Mouse (Mus musculus): ENCODE measurements around the gene Actl11. TPM values are rescaled to one million over a fixed set of nuclear protein-coding genes. Genes with fewer than 3 reads are reported as not detected.
A peak's percentile ranks its signal among the peaks of the same experiment; 100 is the strongest.

The Actl11 gene
- polyA plus RNA-seq, 1 experiment = not detected

DNA sequence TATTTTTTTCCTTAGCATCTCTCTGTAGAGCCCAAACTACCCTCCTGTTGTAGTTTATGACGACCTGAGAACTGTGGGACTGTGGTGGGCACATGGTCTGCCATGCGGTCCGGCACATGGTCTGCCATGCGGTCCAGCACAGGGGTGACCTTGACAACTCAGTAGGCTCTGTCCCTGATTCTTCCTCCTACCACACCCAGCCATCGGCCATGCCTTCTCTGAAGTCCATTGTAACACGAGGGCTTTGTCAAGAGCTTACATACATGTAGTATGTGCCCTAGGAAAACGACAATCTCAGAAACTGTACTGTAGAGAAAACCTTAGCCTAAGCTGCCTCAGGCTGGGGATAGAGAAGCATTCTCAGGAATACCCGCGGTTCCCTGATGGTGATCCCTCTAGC lies 36.4 kb downstream of the Actl11 start:
- WGBS = 93% methylated on average over 9 of the region's 9 CpGs
- Histone ChIP-seq H3K4me3 (ENCODE audit: insufficient read depth, low read depth, low read length) (no peak overlapping the region), H3K27ac (ENCODE audit: insufficient read depth, low read depth, low read length) (no peak overlapping the region), H3K4me1 (ENCODE audit: control insufficient read depth, insufficient read depth, low read length) (peaks cover 35% of the 10 kb centered on the region)
- TF ChIP-seq CTCF (IDR thresholded peaks at IDR 0.05; ENCODE audit: insufficient read depth, low read depth, low read length) = no peak
- TF ChIP-seq POLR2A (IDR thresholded peaks at IDR 0.05; ENCODE audit: insufficient read depth, low read depth, low read length) = no peak

DNA sequence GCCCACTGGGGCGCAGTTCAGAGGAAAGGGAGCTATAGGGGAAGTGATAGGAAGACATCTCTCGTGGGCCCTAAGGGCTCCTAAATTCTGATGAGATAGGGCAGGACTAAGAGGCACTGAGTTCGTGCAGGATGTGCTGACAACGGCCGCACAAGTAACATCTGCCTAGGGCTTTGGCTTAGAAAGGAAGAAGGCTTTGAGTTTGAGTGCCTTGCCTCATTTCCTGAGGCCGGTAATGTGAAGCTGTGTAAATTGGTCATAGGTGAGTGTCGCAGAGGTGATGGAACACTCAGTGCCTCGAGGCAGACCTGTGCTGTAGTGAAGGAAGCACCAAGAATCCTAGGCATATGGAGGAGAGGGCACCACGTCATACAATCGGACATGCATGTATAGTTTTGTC lies 38.4 kb downstream of the Actl11 start:
- 96% methylated on average over 10 of the region's 10 CpGs for WGBS
- no peak overlapping the region for H3K4me3 ChIP-seq (ENCODE audit: insufficient read depth, low read depth, low read length)
- H3K27ac ChIP-seq (ENCODE audit: insufficient read depth, low read depth, low read length) = no peak overlapping the region
- no peak for TF ChIP-seq CTCF (IDR thresholded peaks at IDR 0.05; ENCODE audit: insufficient read depth, low read depth, low read length)
- TF ChIP-seq POLR2A (IDR thresholded peaks at IDR 0.05; ENCODE audit: insufficient read depth, low read depth, low read length) = no peak
- peaks cover 19% of the 10 kb centered on the region for H3K4me1 ChIP-seq (ENCODE audit: control insufficient read depth, insufficient read depth, low read length)

DNA sequence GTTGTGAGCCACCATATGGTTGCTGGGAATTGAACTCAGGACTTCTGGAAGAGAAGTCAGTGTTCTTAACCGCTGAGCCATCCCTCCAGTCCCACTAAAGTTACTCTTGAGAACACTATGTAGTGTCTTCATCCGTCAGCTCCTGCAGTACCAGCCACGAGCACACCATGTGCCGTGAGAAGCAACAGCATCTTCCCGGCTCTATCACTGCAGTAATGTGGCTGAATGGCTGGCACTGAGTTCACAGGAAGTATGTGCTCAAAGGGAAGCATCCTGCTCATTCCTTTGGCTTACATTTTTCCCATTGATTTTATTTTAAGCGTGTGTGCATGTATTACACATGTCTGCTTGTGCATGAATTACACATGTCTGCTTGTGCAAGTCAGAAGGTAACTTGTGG lies 39.2 kb downstream of the Actl11 start:
- H3K4me3 ChIP-seq (ENCODE audit: insufficient read depth, low read depth, low read length) = no peak overlapping the region
- H3K4me1 ChIP-seq (ENCODE audit: control insufficient read depth, insufficient read depth, low read length) = peaks cover 11% of the 10 kb centered on the region
- no peak overlapping the region for H3K27ac ChIP-seq (ENCODE audit: insufficient read depth, low read depth, low read length)
- TF ChIP-seq CTCF (IDR thresholded peaks at IDR 0.05; ENCODE audit: insufficient read depth, low read depth, low read length) (no peak), POLR2A (IDR thresholded peaks at IDR 0.05; ENCODE audit: insufficient read depth, low read depth, low read length) (no peak)
- 87% methylated on average over 6 of the region's 6 CpGs for WGBS

DNA sequence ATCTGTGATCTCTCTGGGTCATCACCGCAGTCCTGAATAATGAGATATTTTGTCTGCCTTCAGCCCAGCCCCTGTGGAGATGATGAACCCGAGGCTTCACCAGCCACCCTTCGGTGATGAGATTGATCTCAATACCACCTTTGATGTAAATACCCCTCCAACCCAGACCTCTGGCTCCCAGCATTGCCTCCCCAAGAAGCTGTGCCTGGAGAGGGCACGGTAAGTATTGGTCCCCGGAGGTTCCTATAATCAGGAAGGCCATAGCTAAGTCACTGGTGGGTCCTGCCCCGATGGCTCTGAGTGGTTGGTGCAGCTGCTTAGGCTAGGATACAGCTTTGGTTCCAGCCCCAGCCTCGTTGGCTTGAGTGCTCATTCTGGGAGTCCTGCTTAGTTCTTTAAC lies 40.3 kb downstream of the Actl11 start:
- Histone ChIP-seq H3K27ac (ENCODE audit: insufficient read depth, low read depth, low read length) (no peak overlapping the region), H3K4me1 (ENCODE audit: control insufficient read depth, insufficient read depth, low read length) (peaks cover under 1% of the 10 kb centered on the region), H3K4me3 (ENCODE audit: insufficient read depth, low read depth, low read length) (no peak overlapping the region)
- WGBS = 94% methylated on average over 7 of the region's 7 CpGs
- TF ChIP-seq POLR2A (IDR thresholded peaks at IDR 0.05; ENCODE audit: insufficient read depth, low read depth, low read length) (no peak), CTCF (IDR thresholded peaks at IDR 0.05; ENCODE audit: insufficient read depth, low read depth, low read length) (no peak)

DNA sequence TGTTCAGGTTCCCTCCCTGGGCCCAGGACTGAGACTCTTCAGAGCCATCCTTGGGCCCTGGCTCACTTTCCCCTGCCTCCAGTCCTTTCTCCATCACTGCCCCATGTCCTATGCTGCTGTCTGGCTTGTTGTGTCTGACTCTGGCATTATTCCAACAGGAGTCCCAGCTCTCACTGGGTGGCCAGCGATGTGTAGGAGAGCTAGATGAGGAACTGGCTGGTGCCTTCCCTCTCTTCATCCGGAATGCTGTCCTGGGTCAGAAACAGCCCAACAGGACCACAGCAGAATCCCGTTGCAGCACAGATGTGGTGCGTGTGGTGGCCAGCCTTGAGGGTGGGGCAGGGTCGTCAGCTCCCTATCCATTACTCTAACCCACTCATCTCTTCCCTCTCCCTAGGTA lies 42.0 kb downstream of the Actl11 start:
- no peak for TF ChIP-seq CTCF (IDR thresholded peaks at IDR 0.05; ENCODE audit: insufficient read depth, low read depth, low read length)
- TF ChIP-seq POLR2A (IDR thresholded peaks at IDR 0.05; ENCODE audit: insufficient read depth, low read depth, low read length) = no peak
- no peak overlapping the region for H3K4me3 ChIP-seq (ENCODE audit: insufficient read depth, low read depth, low read length)
- no peak overlapping the region for H3K27ac ChIP-seq (ENCODE audit: insufficient read depth, low read depth, low read length)
- no peaks in the 10 kb centered on the region for H3K4me1 ChIP-seq (ENCODE audit: control insufficient read depth, insufficient read depth, low read length)
- WGBS = 87% methylated on average over 5 of the region's 5 CpGs

DNA sequence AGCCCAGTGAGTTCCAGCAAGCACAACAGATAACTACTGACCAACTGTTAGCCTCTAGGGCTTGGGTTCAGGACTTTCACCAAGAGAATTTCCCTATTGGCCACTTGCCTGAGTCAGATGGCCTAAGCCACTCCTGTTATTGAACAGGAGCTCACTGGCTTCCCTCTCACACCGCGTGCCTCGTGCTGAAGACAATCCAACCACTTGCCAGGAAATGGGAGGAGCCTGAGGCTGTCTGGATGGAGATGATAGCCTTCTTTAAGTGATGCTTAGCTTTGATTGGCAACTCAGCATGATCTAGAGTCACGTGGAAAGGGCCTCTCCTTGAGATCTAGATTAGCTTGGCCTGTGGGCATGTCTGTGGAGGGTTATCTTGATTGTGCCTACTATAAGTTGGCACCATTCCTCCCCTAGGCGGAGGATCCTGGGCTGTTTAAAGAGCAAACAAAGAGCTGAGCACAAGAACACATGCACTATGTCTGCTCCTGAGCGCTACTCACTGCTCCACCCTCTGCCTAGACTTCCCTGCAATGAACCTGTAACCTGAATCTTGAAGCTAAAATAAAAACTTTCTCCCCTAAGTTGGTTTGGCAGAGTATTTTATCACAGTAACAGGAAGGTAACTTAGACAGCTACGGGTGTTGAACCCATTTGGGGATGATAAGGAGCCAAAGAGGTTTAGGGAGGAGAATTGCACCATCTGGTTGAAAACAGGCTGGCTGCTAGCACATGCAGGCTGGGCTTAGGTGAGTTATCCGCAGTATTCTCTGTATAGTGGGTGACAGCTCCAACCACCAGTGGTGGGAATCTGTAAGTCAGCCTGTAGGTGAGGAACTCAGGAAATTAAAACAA lies 43.6 kb downstream of the Actl11 start:
- Histone ChIP-seq H3K4me3 (ENCODE audit: insufficient read depth, low read depth, low read length) (no peak overlapping the region), H3K4me1 (ENCODE audit: control insufficient read depth, insufficient read depth, low read length) (0 out of 2 replicates have a peak, but pooled peaks cover 6% of the 10 kb centered on the region), H3K27ac (ENCODE audit: insufficient read depth, low read depth, low read length) (no peak overlapping the region)
- TF ChIP-seq CTCF (IDR thresholded peaks at IDR 0.05; ENCODE audit: insufficient read depth, low read depth, low read length) = no peak
- TF ChIP-seq POLR2A (IDR thresholded peaks at IDR 0.05; ENCODE audit: insufficient read depth, low read depth, low read length) = no peak
- WGBS = 81% methylated on average over 8 of the region's 8 CpGs

DNA sequence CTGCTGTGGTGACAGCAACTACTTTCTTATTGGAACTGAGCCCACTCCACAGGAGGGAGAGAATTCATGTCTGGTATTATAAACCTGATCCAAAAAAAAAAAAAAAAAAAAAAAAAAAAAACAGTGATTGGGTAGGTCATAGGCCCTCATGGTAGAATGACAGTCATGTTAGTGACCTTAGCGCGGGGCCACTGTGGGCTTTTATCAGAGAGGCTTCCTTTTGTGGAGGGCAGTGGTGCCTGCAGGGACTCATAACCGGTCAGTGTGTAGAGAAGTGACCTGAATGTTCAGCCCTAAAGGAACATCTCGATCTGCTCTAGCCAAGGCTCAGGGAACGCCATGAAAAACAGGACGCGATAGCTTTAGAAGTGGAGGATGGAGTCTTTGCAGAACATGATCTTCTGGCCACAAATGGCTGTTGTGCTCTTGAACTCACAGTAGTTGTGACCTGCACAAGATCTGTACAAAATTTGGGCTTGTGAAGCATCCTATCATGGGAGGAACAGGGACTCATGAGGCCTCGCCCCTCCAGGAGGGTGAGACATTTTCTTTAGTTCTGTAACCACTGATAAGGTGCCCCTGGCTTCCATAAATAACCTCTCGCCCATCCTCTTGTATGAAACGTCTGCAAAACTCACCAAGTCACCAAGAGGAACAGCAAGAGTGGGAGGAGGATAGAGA lies 46.4 kb downstream of the Actl11 start:
- 0 out of 2 replicates have a peak, but pooled peaks cover 6% of the 10 kb centered on the region for H3K4me1 ChIP-seq (ENCODE audit: control insufficient read depth, insufficient read depth, low read length)
- TF ChIP-seq POLR2A (IDR thresholded peaks at IDR 0.05; ENCODE audit: insufficient read depth, low read depth, low read length) = no peak
- TF ChIP-seq CTCF (IDR thresholded peaks at IDR 0.05; ENCODE audit: insufficient read depth, low read depth, low read length) = no peak
- H3K27ac ChIP-seq (ENCODE audit: insufficient read depth, low read depth, low read length) = no peak overlapping the region
- no peak overlapping the region for H3K4me3 ChIP-seq (ENCODE audit: insufficient read depth, low read depth, low read length)
- 87% methylated on average over 10 of the region's 10 CpGs for WGBS

DNA sequence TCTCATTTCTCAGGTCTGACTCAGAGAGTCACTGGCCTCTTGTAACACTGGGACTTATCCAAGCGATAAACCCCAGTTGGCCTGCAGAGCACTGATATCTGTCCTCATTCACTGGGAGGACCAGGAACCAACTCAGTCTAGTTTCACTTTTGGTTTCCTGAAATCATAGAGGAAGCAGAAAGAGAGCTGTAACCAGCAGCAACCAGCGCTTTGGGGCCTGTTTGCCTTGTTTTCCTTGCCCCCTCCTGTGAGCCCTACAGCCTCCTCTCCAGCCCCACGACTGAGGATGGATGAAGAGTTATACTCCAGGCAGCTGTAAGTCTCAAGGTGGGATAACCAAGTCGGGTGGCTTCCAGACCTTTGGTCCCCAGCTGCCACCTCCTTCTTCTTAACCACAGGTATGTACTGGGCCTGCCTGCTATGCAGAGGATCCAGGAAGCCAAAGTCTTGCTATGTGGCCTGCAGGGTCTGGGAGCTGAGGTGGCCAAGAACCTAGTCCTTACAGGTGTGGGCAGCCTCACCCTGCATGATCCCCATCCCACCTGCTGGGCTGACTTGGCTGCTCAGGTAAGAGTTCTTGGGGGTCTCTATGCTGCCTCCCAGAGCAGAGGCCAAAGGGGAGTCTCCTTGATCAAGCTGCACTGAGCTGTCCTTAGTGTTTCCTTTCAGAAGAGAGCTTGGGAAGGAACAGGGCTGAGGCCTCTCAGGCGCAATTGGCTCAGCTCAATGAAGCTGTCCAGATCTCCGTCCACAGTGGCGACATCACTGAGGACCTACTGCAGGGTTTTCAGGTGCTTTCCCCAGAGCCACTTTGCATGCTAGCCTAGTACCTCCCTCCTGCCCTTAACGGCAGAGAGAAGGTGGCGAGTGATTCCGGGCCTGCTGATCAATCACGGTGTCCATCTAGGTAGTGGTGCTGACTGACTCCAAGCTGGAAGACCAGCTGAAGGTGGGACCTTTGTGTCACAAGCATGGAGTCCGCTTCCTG lies 47.4 kb downstream of the Actl11 start, which contains the start of gene Uba7:
Gene Uba7 (plus strand): TSS at position 107 of the 988 bp plus-strand sequence.
- 0 out of 2 replicates have a peak, but pooled peaks cover 6% of the 10 kb centered on the region for H3K4me1 ChIP-seq (ENCODE audit: control insufficient read depth, insufficient read depth, low read length)
- WGBS = 80% methylated on average over 12 of the region's 12 CpGs
- TF ChIP-seq CTCF (IDR thresholded peaks at IDR 0.05; ENCODE audit: insufficient read depth, low read depth, low read length) = no peak
- TF ChIP-seq POLR2A (IDR thresholded peaks at IDR 0.05; ENCODE audit: insufficient read depth, low read depth, low read length) = no peak
- H3K4me3 ChIP-seq (ENCODE audit: insufficient read depth, low read depth, low read length) = peak within 1 kb of the TSS; percentile 6; the same call in 1 of the 2 replicates
- H3K27ac ChIP-seq (ENCODE audit: insufficient read depth, low read depth, low read length) = no peak within 1 kb of the TSS

Measured in olfactory bulb, adult 2 months (tissue).